Mouse (Mus musculus): Measurements from ENCODE around the gene Exoc4.

DNA sequence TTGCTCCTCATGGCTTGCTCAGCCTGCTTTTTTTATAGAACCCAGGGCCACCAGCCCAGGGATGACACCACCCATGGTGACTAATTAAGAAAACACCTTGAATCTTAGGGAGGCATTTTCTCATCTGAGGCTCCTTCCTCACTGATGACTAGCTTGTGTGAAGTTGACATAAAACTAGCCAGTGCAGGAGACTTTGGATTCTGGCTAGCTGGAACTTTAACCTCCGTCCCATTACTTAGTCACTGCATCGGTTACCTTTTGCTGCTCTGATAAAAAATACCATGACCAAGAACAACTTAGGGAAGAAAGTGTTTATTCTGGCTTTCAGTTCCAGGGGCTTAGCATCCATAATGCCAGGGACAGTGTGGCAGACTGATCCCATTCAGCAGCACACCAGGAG is 711.9 kb downstream of the Exoc4 start:
- TF ChIP-seq CTCF (IDR thresholded peaks at IDR 0.05; ENCODE audit: low read depth, low read length) (no peak), GATA1 (IDR thresholded peaks at IDR 0.05; ENCODE audit: borderline replicate concordance, low read length) (no peak)

Measured in G1E (cell line).